Mouse (Mus musculus) liver, embryonic 12.5 days (tissue): ENCODE data around the gene Polr1b. TPM values are rescaled to one million over a fixed set of nuclear protein-coding genes. Genes with fewer than 3 reads are reported as not detected.

ENCODE experiments used
- ATAC-seq: fragments of 200-750 bp; cut with Nextera tagmentation; 2 replicates; pipeline ENCODE4 v1.8.0; 2017; ENCODE audit warnings: moderate number of reproducible peaks, mild to moderate bottlenecking, moderate library complexity
- H3K27ac ChIP-seq: fragments of 300-500 bp; sonication (generic); 2 replicates; pipeline ENCODE4 v1.5.1; 2016; ENCODE audit warnings: mild to moderate bottlenecking
- H3K27me3 ChIP-seq: fragments of 300-500 bp; sonication (generic); replicated peaks from 2 replicates; pipeline ENCODE4 v1.6.1; 2016; ENCODE audit warnings: mild to moderate bottlenecking, moderate library complexity
- H3K36me3 ChIP-seq: fragments of 300-500 bp; sonication (generic); 2 replicates; pipeline ENCODE4 v1.6.1; 2016; ENCODE audit warnings: mild to moderate bottlenecking, moderate library complexity
- H3K4me1 ChIP-seq: fragments of 300-500 bp; sonication (generic); 2 replicates; pipeline ENCODE4 v1.6.1; 2016
- H3K4me2 ChIP-seq: fragments of 300-500 bp; sonication (generic); 2 replicates; pipeline ENCODE4 v1.6.1; 2016; ENCODE audit warnings: mild to moderate bottlenecking, moderate library complexity
- H3K4me3 ChIP-seq: fragments of 300-500 bp; sonication (generic); 2 replicates; pipeline ENCODE4 v1.5.1; 2016; ENCODE audit warnings: mild to moderate bottlenecking, moderate library complexity
- H3K9ac ChIP-seq: fragments of 300-500 bp; sonication (generic); 2 replicates; pipeline ENCODE4 v1.6.1; 2016; ENCODE audit warnings: mild to moderate bottlenecking, moderate library complexity
- H3K9me3 ChIP-seq: fragments of 300-500 bp; sonication (generic); replicated peaks from 2 replicates; pipeline ENCODE4 v1.6.1; 2016; ENCODE audit warnings: mild to moderate bottlenecking, moderate library complexity
- WGBS: fragments of 180-500 bp; shearing (Covaris S2); methylation state at CpG from one replicate; pipeline ENCODE4 v1.1.7; 2016; ENCODE audit not compliant: insufficient replicate concordance; 5-methylcytosine and 5-hydroxymethylcytosine counted together
- polyA plus RNA-seq: library from polyadenylated mRNA; unstranded; fragments of >200 nt; fragmentation: Nextera tagmentation; extraction: Ambion mirVana; gene quantifications from 2 replicates; pipeline ENCODE4 v1.2.1, GENCODE M21; 2016

Gene Polr1b
- polyA plus RNA-seq, 1 experiment from 2014 or later = 40.6 TPM

- H3K4me1 ChIP-seq = no peaks in the 10 kb centered on the region
- 90% methylated on average over 8 of the region's 8 CpGs for WGBS
- H3K4me3 ChIP-seq = no peak overlapping the region
- ATAC-seq = no peak
- H3K9ac ChIP-seq = no peak overlapping the region
- no peak overlapping the region for H3K27ac ChIP-seq
- no peaks in the 10 kb centered on the region for H3K9me3 ChIP-seq
- peaks cover 96% of the 10 kb centered on the region for H3K36me3 ChIP-seq
- H3K4me2 ChIP-seq = no peak overlapping the region
- H3K27me3 ChIP-seq = no peaks in the 10 kb centered on the region
Measured at GRCm38 (mm10) chr2:129121986-129122385, 21.2 kb downstream of the Polr1b start.

- Histone ChIP-seq H3K4me3 (peak within 1 kb of the TSS; percentile 73), H3K4me1 (peaks cover 26% of the 10 kb centered on the region), H3K9ac (peak within 1 kb of the TSS; percentile 76), H3K27me3 (no peaks in the 10 kb centered on the region), H3K36me3 (peaks cover 69% of the 10 kb centered on the region), H3K9me3 (no peaks in the 10 kb centered on the region), H3K27ac (peak within 1 kb of the TSS; percentile 91), H3K4me2 (peak within 1 kb of the TSS; percentile 88)
- 2% methylated on average over 35 of the region's 35 CpGs for WGBS
- ATAC-seq = peak; percentile 100
Measured at GRCm38 (mm10) chr2:129129412-129129929, 28.7 kb downstream of the Polr1b start, which contains the start of gene Chchd5. Chchd5 (plus strand) TSS chr2:129129700.

DNA sequence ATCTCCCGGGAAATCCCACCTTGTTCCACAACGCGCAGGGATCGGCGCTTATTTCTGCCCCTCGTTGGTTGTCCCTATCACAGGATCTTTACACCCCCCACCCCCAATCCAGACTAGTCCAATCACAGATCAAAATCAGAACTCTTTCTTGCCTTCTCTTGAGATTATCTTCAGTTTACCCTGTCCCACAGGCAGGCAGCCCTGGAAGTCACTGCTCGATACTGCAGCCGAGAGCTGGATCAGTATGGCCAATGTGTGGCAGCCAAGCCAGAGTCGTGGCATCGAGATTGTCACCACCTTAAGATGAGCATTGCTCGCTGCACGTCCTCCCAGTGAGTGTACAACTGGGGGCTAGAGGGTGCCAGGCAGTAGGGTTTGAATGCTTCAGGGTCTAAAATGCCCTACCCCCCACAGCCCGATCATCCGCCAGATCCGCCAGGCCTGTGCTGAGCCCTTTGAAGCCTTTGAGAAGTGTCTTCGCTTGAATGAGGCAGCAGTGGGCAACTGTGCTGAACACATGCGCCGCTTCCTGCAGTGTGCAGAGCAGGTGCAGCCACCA is 29.3 kb downstream of the Polr1b start:
- Histone ChIP-seq H3K27ac (peak overlapping the region; percentile 91), H3K9me3 (no peaks in the 10 kb centered on the region), H3K4me3 (peak overlapping the region; percentile 73), H3K9ac (peak overlapping the region; percentile 76), H3K4me1 (peaks cover 26% of the 10 kb centered on the region), H3K27me3 (no peaks in the 10 kb centered on the region), H3K4me2 (peak overlapping the region; percentile 88), H3K36me3 (peaks cover 64% of the 10 kb centered on the region)
- WGBS = 35% methylated on average over 18 of the region's 18 CpGs
- ATAC-seq = peak; percentile 23

- peak overlapping the region; percentile 88 for H3K4me2 ChIP-seq
- H3K27me3 ChIP-seq = no peaks in the 10 kb centered on the region
- H3K9me3 ChIP-seq = no peaks in the 10 kb centered on the region
- H3K4me3 ChIP-seq = peak overlapping the region; percentile 73
- no peak for ATAC-seq
- peak overlapping the region; percentile 91; the same call in 1 of the 2 replicates for H3K27ac ChIP-seq
- H3K9ac ChIP-seq = peak overlapping the region; percentile 76
- peaks cover 56% of the 10 kb centered on the region for H3K36me3 ChIP-seq
- 83% methylated on average over 2 of the region's 2 CpGs for WGBS
- H3K4me1 ChIP-seq = peaks cover 26% of the 10 kb centered on the region
Measured at GRCm38 (mm10) chr2:129130776-129131175, 30.0 kb downstream of the Polr1b start.

- H3K27me3 ChIP-seq = no peaks in the 10 kb centered on the region
- peaks cover 42% of the 10 kb centered on the region for H3K36me3 ChIP-seq
- no peak for ATAC-seq
- H3K9me3 ChIP-seq = no peaks in the 10 kb centered on the region
- H3K27ac ChIP-seq = no peak overlapping the region
- no peak overlapping the region for H3K9ac ChIP-seq
- 87% methylated on average over 7 of the region's 7 CpGs for WGBS
- peaks cover 26% of the 10 kb centered on the region for H3K4me1 ChIP-seq
- H3K4me2 ChIP-seq = no peak overlapping the region
- no peak overlapping the region for H3K4me3 ChIP-seq
Measured at GRCm38 (mm10) chr2:129132231-129132630, 31.4 kb downstream of the Polr1b start.

GRCm38 (mm10) chr2:129133006-129133805 is 32.4 kb downstream of the Polr1b start:
- WGBS = 85% methylated on average over 14 of the region's 14 CpGs
- H3K36me3 ChIP-seq = peaks cover 32% of the 10 kb centered on the region
- ATAC-seq = no peak

GRCm38 (mm10) chr2:129139906-129140305 is 39.1 kb downstream of the Polr1b start:
- Histone ChIP-seq H3K9me3 (no peaks in the 10 kb centered on the region), H3K27me3 (no peaks in the 10 kb centered on the region), H3K4me2 (no peak overlapping the region), H3K27ac (no peak overlapping the region), H3K9ac (no peak overlapping the region), H3K4me3 (no peak overlapping the region), H3K36me3 (no peaks in the 10 kb centered on the region), H3K4me1 (no peaks in the 10 kb centered on the region)
- no peak for ATAC-seq
- WGBS = 72% methylated on average over 10 of the region's 10 CpGs

More at GRCm38 (mm10) chr2:129133006-129133805, 32.4 kb downstream of the Polr1b start:
- Histone ChIP-seq H3K4me3 (no peak overlapping the region), H3K9me3 (no peaks in the 10 kb centered on the region), H3K9ac (no peak overlapping the region), H3K4me2 (no peak overlapping the region), H3K27ac (no peak overlapping the region), H3K27me3 (no peaks in the 10 kb centered on the region), H3K4me1 (peaks cover 26% of the 10 kb centered on the region)

GRCm38 (mm10) chr2:129148836-129149235 is 48.0 kb downstream of the Polr1b start:
- H3K9me3 ChIP-seq = no peaks in the 10 kb centered on the region
- no peak for ATAC-seq
- no peak overlapping the region for H3K27ac ChIP-seq
- WGBS = 60% methylated on average over 2 of the region's 2 CpGs
- no peak overlapping the region for H3K4me3 ChIP-seq
- no peaks in the 10 kb centered on the region for H3K4me1 ChIP-seq
- H3K4me2 ChIP-seq = no peak overlapping the region
- no peak overlapping the region for H3K9ac ChIP-seq
- no peaks in the 10 kb centered on the region for H3K36me3 ChIP-seq
- no peaks in the 10 kb centered on the region for H3K27me3 ChIP-seq

DNA sequence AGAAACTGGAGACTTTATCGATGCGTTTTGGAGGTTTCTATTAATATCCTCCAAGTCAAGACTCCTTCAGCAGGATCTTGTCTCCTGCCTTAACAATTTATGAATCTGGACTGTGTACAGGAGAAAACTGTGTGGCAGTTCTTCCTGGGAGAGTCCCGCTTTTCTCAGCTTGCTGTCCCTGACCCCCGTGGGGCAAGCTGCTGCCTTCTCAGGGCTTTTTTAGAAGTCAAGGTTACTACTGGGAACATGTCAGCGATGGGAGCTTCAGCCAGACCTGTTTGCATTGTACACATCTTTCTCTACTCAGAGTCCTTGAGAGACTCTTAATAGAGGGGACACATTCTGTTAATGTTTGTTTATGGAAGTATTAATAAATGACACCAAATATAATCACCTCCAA is 49.6 kb downstream of the Polr1b start:
- WGBS = 72% methylated on average over 5 of the region's 5 CpGs
- H3K4me2 ChIP-seq = no peak overlapping the region
- H3K9me3 ChIP-seq = no peaks in the 10 kb centered on the region
- H3K4me1 ChIP-seq = no peaks in the 10 kb centered on the region
- no peaks in the 10 kb centered on the region for H3K27me3 ChIP-seq
- no peak overlapping the region for H3K4me3 ChIP-seq
- no peak overlapping the region for H3K9ac ChIP-seq
- no peak for ATAC-seq
- H3K27ac ChIP-seq = no peak overlapping the region
- H3K36me3 ChIP-seq = no peaks in the 10 kb centered on the region

GRCm38 (mm10) chr2:129151111-129151510 is 50.3 kb downstream of the Polr1b start:
- Histone ChIP-seq H3K4me3 (no peak overlapping the region), H3K27me3 (no peaks in the 10 kb centered on the region), H3K27ac (no peak overlapping the region), H3K9me3 (no peaks in the 10 kb centered on the region), H3K4me2 (no peak overlapping the region), H3K36me3 (no peaks in the 10 kb centered on the region), H3K9ac (no peak overlapping the region), H3K4me1 (no peaks in the 10 kb centered on the region)
- no peak for ATAC-seq
- WGBS = 68% methylated on average over 9 of the region's 9 CpGs

- Histone ChIP-seq H3K9ac (no peak overlapping the region), H3K4me3 (no peak overlapping the region), H3K27ac (no peak overlapping the region), H3K27me3 (no peaks in the 10 kb centered on the region), H3K4me2 (no peak overlapping the region), H3K9me3 (no peaks in the 10 kb centered on the region), H3K4me1 (no peaks in the 10 kb centered on the region), H3K36me3 (no peaks in the 10 kb centered on the region)
- WGBS = 68% methylated on average over 1 of the region's 1 CpGs
- no peak for ATAC-seq
Measured at GRCm38 (mm10) chr2:129152751-129153150, 52.0 kb downstream of the Polr1b start.

DNA sequence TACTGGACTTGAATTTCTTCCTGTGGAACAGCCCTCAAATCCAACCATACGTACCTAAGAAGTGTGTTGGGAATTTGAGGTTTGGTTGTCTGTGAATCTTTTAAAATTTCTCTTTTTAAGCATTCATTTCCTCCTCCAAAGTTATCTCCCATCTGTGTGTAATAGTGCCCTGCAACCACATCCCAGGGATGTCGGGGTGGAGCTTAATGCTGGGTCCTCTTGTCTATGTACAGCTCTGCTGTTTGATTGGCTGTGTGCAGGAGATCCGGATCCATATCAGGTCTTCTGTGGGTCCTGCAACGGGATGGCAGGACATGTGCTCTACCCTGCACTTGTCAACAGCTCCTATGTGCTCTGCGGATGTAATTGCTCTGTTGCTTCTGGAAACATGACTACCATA is 64.0 kb downstream of the Polr1b start:
- H3K36me3 ChIP-seq = no peaks in the 10 kb centered on the region
- ATAC-seq = no peak
- no peak overlapping the region for H3K9ac ChIP-seq
- H3K4me3 ChIP-seq = no peak overlapping the region
- no peak overlapping the region for H3K4me2 ChIP-seq
- no peaks in the 10 kb centered on the region for H3K27me3 ChIP-seq
- no peaks in the 10 kb centered on the region for H3K9me3 ChIP-seq
- H3K4me1 ChIP-seq = no peaks in the 10 kb centered on the region
- H3K27ac ChIP-seq = no peak overlapping the region
- WGBS = 49% methylated on average over 5 of the region's 5 CpGs
